Mouse (Mus musculus): ENCODE results near the gene Gm20388.
A peak's percentile ranks its signal among the peaks of the same experiment; 100 is the strongest.

Gm20388 gene

GRCm38 (mm10) chr8:120212596-120212995 lies 302.0 kb downstream of the Gm20388 start:
- no peak for DNase-seq

GRCm38 (mm10) chr8:120213229-120213628 lies 302.6 kb downstream of the Gm20388 start:
- DNase-seq = no peak

- DNase-seq = no peak
Measured at GRCm38 (mm10) chr8:120213939-120214338, 303.3 kb downstream of the Gm20388 start.

- DNase-seq = peak; percentile 49
Measured at GRCm38 (mm10) chr8:120215416-120216141, 304.9 kb downstream of the Gm20388 start.

GRCm38 (mm10) chr8:120216855-120217830 lies 306.5 kb downstream of the Gm20388 start:
- DNase-seq = peak; percentile 86

GRCm38 (mm10) chr8:120222548-120222947 lies 311.9 kb downstream of the Gm20388 start:
- DNase-seq = peak; percentile 46

GRCm38 (mm10) chr8:120224521-120225420 lies 314.1 kb downstream of the Gm20388 start:
- DNase-seq = peak; percentile 45

GRCm38 (mm10) chr8:120225421-120226151 lies 314.9 kb downstream of the Gm20388 start:
- DNase-seq = peak; percentile 59

GRCm38 (mm10) chr8:120226700-120227577 lies 316.3 kb downstream of the Gm20388 start:
- no peak for DNase-seq

- no peak for DNase-seq
Measured at GRCm38 (mm10) chr8:120227578-120227876, 316.9 kb downstream of the Gm20388 start.

GRCm38 (mm10) chr8:120227891-120228591 lies 317.4 kb downstream of the Gm20388 start, which contains the start of gene Gse1:
TSS of gene Gse1 (plus strand) at chr8:120228456.
- peak; percentile 95 for DNase-seq

- peak; percentile 76 for DNase-seq
Measured at GRCm38 (mm10) chr8:120228781-120229573, 318.3 kb downstream of the Gm20388 start.

GRCm38 (mm10) chr8:120229574-120229916 lies 318.9 kb downstream of the Gm20388 start:
- peak; percentile 71 for DNase-seq

GRCm38 (mm10) chr8:120230081-120230480 lies 319.4 kb downstream of the Gm20388 start:
- DNase-seq = peak; percentile 30

- DNase-seq = peak; percentile 49
Measured at GRCm38 (mm10) chr8:120230715-120231614, 320.3 kb downstream of the Gm20388 start.

GRCm38 (mm10) chr8:120231870-120232269 lies 321.2 kb downstream of the Gm20388 start:
- no peak for DNase-seq

GRCm38 (mm10) chr8:120232398-120232797 lies 321.8 kb downstream of the Gm20388 start:
- DNase-seq = no peak

- DNase-seq = no peak
Measured at GRCm38 (mm10) chr8:120232913-120233312, 322.3 kb downstream of the Gm20388 start.
